Mouse (Mus musculus) adrenal gland, postnatal 36 days (tissue): Measurements from ENCODE around the gene H1f0. TPM values are rescaled to one million over a fixed set of nuclear protein-coding genes. Genes with fewer than 3 reads are reported as not detected.

Experiments
- DNase-seq, 2 experiments: peaks; one replicate each; pipeline ENCODE4 v3.0.0; 2021; ENCODE audit warnings: mixed read lengths in 1 of 2
- microRNA-seq: library from miRNA; unstranded; fragments of <30 nt; microRNA quantifications from one replicate; pipeline ENCODE4 v1.2.0, GENCODE M21; 2021
- total RNA-seq, 2 experiments: library from RNA; stranded (reverse); gene quantifications; 2 replicates each; pipeline ENCODE4 v1.2.3; 2021

H1f0 gene
- total RNA-seq, 2 experiments from 2014 or later, result 127 to 173 TPM

GRCm38 (mm10) chr15:79068416-79068815, 40.2 kb downstream of the H1f0 start:
- DNase-seq, result no peak

GRCm38 (mm10) chr15:79071117-79072039, 43.1 kb downstream of the H1f0 start:
- DNase-seq, result peak; percentile 25 to 61

- no peak for DNase-seq
These were observed 45.5 kb downstream of the H1f0 start for GRCm38 (mm10) chr15:79073752-79074151.

- DNase-seq, result no peak
These were observed 46.2 kb downstream of the H1f0 start for GRCm38 (mm10) chr15:79074446-79074845.

GRCm38 (mm10) chr15:79074913-79075532, 46.8 kb downstream of the H1f0 start, which contains the start of gene Eif3l:
Gene Eif3l, plus strand, starts transcription at chr15:79075179.
- peak; percentile 95 to 96 for DNase-seq

DNA sequence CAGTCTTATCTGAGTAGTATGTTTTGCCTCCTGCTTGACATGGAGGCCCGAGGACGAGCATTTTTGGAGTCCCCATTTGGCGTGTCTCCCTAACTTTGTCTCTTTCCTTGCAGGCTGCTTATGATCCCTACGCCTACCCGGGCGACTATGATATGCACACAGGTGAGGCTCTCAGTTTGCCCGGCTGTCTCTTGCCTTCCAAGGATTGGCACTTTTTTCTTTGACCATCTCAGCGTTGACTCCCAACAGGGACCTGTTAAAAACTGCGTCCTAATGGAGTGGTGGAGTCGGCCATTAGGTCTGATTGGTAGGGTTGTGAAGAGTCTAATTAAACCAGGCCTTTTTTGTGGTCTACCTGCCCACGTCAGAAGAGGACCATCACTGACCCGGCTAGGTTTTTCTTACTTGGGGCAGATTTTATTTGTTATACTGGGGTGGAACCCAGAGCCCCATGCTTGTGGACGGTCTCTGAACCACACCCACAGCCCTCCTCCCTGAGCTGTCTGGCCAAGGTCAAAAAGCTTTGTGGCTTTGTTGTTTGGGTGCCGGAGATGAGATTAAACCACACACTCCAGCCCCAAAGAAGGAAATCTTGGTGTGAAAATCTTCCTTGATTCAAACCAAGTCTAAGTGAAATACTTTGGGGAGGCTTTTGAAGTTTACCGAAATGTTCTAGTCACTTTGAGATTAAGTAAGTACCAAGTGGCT, 47.6 kb downstream of the H1f0 start:
- no peak for DNase-seq

DNA sequence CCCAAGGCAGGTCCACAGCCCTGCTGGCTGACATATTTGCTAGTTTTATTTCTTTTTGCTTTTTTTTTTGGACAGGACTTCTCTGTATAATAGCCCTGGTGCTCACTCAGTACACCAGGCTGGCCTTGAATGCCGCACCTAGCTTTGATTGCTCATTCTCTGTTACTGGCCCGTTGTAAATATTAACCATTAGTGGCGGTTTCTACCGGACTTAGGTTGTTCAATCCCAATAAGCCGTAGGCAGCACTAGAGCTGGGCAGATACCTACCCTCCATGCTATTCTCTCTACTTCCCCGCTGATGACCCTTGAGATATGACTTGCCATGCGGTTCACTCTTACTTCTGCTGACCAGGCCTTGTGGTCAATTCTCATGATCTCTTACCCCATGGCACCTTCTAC, 51.3 kb downstream of the H1f0 start:
- DNase-seq, result no peak

Small RNA genes lying within 50 kb of the gene (microRNA-seq; reads per million reads assigned to microRNA genes)
- 2.5 reads per million, percentile 3 among the genes with 10 or more reads in this experiment for gene Mir6956

Other genes with a start within 250 kb of the H1f0 start
- 1 to 10 TPM; 5.9 to 9.8 TPM for gene Card10, start 225.4 kb upstream of the H1f0 start, total RNA-seq
- gene Cdc42ep1, start 185.8 kb upstream of the H1f0 start, total RNA-seq, result 10 to 100 TPM; 36.8 to 52.6 TPM
- gene Lgals2, start 172.9 kb upstream of the H1f0 start, total RNA-seq, result under 1 TPM; 0.53 to 0.56 TPM
- gene Gga1, start 151.3 kb upstream of the H1f0 start, total RNA-seq, result 10 to 100 TPM; 56.0 to 57.3 TPM
- not detected for gene Gm49510, start 128.8 kb upstream of the H1f0 start, total RNA-seq
- gene Sh3bp1, start 128.7 kb upstream of the H1f0 start, total RNA-seq, result 1 to 10 TPM; 7.2 to 8.5 TPM
- gene Pdxp, start 114.5 kb upstream of the H1f0 start, total RNA-seq, result 1 to 10 TPM; 3.3 to 3.7 TPM
- gene Lgals1, start 101.7 kb upstream of the H1f0 start, total RNA-seq, result 100 to 1,000 TPM; 303 to 486 TPM
- 10 to 100 TPM; 41.5 to 47.4 TPM for gene Nol12, start 93.5 kb upstream of the H1f0 start, total RNA-seq
- gene Triobp, start 80.7 kb upstream of the H1f0 start, total RNA-seq, result 100 to 1,000 TPM; 111 to 142 TPM
- under 1 TPM; 0.30 to 0.36 TPM for gene Galr3, start 13.4 kb downstream of the H1f0 start, total RNA-seq
- gene Ankrd54, start 34.4 kb downstream of the H1f0 start, total RNA-seq, result 10 to 100 TPM; 18.9 to 27.0 TPM
- gene Eif3l, start 46.7 kb downstream of the H1f0 start, total RNA-seq, result 100 to 1,000 TPM; 140 to 156 TPM
- 10 to 100 TPM; 41.3 to 51.4 TPM for gene Micall1, start 80.4 kb downstream of the H1f0 start, total RNA-seq
- gene Polr2f, start 112.6 kb downstream of the H1f0 start, total RNA-seq, result 100 to 1,000 TPM; 137 to 143 TPM
- gene 1700088E04Rik, start 112.8 kb downstream of the H1f0 start, total RNA-seq, result 1 to 10 TPM; 5.5 to 7.3 TPM
- gene Sox10, start 136.8 kb downstream of the H1f0 start, total RNA-seq, result 1 to 10 TPM; 1.3 to 1.8 TPM
- 10 to 100 TPM; 17.7 to 18.1 TPM for gene Pick1, start 200.7 kb downstream of the H1f0 start, total RNA-seq
- gene Gm49486, start 200.9 kb downstream of the H1f0 start, total RNA-seq, result under 1 TPM in 1 of 2 experiments, not detected in 1; 0.13 TPM
- not detected for gene Slc16a8, start 226.3 kb downstream of the H1f0 start, total RNA-seq